Mouse (Mus musculus) activated CD4-positive, CD25-positive, alpha-beta regulatory T cell, adult 4 months (primary cell): ENCODE data around the gene Skp1a. TPM values are rescaled to one million over a fixed set of nuclear protein-coding genes. Genes with fewer than 3 reads are reported as not detected.
A peak's percentile ranks its signal among the peaks of the same experiment; 100 is the strongest.

Experiments used
- ATAC-seq: one replicate; pipeline ENCODE4 v1.8.0; 2017
- polyA plus RNA-seq, 2 experiments: library from polyadenylated mRNA; unstranded; fragments of 100-300 nt; shearing (Covaris generic); gene quantifications; one replicate each; pipeline ENCODE4 v1.2.1; 2017

Gene Skp1a
- polyA plus RNA-seq, 2 experiments from 2014 or later, result 281 to 307 TPM

DNA sequence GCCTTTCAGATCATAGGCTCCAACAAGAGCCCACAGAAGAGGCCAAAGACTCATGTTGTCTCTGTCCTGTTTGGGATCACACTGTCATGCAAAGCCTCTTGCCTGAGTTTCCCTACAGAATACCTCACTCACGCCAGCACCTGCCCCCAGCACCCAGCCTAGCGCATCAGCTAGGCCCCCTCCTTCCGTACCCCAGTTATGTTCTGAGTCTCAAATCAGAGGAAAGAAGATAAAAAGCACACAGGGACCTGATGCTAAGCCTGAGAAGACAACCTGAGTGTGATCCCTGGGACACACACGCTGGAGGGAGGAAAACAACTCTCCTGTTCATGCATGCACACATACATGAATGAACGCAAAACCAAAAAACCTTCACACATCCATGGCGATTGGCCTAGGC lies 47.2 kb downstream of the Skp1a start:
- no peak for ATAC-seq

DNA sequence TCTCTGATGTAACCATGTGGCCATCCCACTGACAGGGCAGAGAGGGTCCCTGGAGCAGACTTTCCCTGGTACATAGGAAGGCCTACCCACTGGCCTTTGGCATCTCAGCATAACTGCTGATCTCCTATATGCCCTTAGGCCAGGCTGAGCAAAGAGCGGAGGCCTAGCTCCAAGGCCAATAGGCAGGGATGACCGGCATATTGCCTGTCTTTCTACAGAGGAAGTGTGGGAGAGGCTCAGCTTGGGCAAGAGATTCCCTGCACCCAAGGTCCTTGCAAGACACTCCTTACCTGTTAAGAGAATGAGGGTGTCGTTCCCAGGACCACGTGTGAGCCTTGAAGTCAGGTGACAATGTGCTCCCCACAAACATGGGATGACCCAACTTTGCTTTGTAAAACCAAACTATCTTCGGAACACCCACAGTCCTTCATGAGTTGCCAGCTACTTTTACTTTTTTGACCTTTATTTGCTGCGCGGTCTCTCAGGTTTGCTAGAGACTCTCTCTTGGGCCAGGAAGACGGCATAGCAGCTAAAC lies 47.9 kb downstream of the Skp1a start:
- no peak for ATAC-seq

DNA sequence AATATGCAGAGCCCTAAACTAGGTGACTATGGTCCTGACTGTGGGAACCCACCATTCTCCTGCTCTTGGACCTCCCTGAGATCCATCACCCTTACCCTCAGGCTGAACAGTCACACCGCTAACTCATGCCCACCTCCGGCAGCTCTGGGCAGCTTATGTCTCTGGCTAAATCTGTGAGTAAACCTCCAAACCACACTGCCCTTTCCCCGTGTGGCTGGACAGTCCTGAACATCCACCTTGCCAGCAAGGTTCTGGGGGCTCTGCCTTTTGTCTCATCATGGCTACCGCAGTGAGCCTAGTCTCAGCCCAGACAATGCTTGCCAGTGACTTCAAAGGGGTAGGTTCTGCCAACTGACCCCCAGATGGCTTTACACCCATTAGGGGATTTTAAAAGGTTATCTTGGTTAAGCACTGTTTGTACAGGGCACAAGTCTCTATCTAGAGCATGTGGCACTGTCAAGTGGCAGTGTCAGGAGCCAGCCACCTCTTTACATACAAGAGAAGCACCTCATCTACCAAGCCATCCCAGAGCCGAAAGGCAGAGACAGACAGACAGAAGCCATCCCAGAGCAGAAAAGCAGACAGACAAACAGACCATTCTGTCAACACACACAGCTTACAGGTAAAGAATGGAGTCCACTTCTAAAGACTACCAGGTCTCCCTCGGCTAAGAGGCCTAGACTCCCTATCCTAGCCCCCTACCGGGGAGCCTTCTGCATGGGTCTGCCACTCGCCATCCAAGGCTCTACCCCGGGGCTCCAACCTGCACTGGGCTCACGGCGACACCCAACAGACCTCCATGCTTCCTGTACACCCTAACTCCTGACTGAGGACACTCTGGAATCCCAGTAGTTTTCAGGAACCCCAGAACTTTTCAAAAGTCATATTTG lies 49.0 kb downstream of the Skp1a start:
- peak; percentile 16 for ATAC-seq

DNA sequence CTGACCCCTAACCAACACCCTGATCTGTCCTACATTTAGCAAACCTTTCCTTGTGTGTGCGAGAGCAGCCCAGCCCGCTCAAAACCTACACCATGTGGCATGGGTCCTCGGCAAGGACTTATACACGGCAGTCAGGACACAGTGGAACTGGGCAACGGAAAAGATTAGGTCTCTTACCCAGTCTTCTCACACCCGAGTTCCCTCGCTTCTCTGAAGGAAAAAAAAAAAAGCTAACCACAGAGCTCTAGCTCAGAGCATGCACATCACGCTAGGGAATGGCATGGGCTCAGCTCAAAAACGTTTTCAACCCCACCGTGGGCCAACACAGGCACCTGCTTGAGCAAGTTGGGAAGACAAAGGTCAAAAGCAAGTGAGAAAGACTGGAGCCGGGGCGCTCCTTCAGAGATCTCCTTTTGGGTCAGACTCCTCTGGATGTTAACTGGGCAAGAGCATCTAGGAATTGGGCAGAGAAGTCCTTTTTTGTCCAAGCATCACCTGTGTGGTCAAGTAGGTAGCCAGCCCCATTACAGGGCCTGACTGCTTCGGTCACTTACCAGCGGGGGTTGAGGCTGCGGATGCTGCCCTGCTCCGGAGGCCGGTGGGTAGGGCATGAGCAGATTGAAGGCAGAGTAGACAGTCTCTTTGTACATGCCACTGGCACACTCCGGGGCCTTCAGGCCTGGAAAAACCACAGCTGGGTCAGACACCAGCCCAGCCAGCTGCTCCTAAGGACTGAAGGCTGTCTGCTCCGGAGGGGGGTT lies 50.0 kb downstream of the Skp1a start:
- ATAC-seq, result no peak

DNA sequence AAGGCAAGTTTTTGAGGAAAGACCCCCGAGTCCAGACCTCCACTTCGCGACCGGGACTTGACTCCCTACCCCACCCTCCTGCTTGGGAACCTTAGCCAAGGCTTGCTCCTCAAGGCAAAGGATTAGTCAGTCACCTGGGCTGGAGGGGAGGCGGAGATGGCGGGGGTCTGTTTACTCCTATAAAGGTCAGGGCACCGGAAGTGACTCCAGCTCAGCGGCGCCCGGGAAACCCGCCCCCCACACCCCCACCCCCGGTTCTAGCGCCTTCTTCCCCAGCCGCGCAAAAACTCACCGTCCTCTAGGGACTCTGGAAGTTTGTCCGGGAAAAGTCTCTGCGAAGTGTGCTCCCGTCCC lies 50.6 kb downstream of the Skp1a start:
- peak; percentile 21 for ATAC-seq

DNA sequence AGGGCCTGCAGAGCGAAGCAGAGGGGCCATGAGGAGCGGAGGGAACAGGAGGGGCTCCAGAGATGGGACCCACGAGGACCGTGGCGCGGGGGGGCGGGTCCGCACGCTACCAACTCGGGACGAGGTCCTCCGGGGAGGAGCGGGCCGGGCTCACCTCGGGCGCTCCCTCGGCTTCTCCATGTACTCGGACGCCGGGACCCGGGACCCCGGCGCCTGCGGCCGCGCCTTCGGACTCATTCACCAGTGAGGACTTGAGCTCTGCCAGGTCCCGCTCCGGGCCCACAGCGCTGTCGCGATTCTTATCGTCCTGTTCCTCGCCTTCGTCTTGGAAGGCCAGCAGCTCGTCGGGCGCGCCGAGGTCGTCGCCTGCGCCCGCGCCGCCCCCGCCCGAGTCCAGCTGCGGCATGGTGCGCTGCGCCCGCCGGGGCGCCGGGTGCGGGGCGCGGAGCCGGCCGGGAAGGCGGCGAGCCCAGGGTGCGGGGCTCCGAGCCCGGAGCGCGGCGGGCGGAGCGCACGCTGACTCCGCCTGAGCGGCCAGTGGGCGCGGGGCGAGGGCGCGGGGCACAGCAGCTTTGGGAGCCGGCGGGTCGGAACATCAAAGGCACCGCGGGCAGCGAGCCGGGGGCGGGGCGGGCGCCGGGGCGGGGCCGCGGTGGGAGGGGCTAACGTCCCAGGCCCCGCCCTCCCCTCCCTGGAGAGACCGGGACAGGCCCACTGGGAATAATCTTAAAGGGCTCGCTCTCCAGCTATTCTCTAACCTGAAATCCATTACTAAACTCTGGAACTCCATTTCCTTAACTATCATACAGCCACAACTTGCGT lies 51.2 kb downstream of the Skp1a start, which contains the start of gene Tcf7:
TSS of gene Tcf7 (minus strand) at position 241 of the 822 bp plus-strand sequence.
- no peak for ATAC-seq

DNA sequence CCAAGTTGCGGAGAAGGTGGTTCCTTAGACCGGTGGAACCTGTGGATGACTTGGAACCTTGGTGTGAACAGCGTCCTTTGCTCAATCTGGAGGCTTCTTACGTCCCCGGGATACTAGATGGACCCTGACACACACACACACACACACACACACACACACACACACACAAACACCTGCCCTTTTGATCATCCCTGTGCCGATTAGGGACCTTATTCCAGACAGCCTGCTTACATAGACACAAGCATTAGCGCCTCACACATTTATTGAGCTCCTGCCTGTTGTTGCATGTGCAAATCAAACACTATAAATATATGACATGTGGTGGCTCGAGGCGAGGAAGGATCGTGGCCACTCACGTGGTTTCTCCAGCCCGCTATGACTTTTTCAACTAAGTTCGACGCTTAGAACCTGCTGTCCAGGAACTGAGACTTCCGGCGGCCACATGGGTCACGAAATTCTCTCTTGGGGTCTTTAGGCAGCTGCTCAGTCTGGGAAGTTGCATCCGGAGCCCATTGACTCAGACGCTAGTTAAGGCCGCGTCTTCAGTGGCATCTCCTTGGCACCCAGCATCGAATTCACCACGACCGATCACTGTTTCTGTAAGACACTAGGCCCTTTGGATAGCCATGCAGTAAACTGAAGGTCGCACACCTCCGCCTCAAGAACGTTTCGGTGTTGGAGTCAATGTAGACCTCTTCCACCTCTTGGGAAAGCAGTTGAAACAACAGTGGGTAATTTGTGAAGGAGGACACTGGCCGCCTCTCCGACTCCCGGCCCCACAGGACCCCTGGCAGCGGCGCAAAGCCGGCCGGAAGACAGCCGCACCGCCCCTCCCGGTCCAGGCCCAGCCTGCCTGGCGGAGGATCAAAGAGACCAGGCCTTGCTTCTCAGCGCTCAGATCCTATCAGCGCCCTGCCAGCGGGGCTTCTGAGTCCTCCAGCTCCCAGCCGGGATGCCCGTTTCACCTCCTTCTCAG lies 52.1 kb downstream of the Skp1a start:
- peak; percentile 41 for ATAC-seq

DNA sequence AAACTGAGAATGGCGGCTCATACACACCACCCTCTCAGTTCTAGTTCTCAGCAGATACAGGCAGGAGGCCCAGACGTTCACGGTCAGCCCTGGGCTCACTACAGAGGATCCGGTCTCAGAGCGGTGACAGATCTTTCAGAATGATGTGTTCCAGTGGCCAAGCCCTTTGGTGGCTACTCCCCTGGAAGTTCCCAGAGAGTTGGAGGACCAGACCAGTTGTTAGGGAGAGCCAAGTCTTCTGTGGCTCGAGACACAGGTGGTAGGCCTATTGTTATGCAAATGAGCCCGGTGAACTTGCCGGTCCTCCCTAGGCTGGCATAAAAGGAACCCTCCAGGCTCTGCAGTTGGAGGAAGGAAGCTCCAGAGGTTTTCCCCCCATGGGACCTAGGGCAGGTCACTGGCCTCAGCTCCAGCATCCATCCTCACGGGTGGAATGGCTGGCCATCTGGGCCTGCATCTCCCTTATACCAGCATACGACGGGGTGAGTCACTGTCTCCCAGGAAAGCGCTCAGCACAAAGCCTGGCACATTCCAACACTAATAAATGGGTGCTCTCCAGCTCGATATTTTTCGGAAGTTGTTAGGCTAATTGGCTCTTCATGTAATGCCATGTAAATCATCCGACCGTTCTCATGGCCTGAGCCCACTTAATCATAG lies 54.6 kb downstream of the Skp1a start:
- no peak for ATAC-seq

DNA sequence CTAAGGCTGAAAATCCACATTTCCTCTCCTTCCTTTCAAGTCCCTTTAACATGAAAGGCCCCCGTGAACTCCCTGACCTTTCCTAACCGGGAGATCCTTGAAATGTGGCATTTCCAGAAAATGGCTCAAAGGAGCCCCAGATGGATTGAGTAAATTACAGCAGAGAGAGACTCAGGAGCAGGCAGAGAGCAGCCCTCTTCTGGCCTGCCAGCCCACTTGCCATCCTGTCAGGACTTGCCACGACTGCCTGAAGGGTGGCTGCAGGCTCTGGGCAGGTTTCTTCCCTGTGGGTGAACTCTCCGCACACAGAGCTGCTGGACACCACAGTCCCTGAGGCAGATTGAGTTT lies 55.1 kb downstream of the Skp1a start:
- no peak for ATAC-seq

DNA sequence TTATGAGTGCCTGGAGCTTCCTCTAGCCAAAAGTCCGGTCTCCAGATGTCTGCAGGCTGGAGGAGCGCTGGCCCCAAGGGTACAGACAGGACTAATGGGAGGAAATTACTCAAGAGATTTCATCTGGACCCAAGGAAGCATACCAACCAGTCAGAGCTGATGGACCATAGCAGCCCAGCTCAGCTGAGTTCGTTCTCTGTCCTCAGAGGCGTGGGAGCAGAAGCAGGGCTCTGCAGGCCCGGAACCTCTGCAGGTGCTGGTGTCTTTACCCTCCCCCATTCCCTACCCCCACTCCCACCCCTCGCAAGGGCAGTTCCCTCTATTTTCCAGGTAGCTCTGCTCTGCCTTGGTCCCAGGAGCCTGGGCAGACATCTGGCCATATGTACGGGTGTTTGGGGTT lies 60.6 kb downstream of the Skp1a start:
- ATAC-seq, result no peak

DNA sequence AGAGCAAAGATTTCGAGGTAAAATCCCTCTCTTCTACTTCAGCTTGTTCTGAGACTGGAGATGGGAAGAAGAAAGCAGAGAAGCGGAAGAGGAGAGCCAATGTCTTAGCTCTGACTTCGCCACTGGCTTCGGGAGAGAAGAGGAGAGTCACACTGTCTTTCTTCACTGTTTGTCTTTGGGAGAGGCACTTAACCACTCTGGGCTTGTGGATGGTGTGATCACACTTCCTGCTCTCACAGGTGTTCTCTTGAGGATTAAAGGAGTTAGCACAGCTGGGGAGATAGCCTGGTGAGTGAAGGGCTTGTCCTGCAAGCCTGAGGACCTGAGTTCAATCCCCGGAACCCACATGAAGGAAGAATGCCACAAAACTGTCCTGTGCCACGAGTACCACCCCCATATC lies 61.1 kb downstream of the Skp1a start:
- no peak for ATAC-seq

DNA sequence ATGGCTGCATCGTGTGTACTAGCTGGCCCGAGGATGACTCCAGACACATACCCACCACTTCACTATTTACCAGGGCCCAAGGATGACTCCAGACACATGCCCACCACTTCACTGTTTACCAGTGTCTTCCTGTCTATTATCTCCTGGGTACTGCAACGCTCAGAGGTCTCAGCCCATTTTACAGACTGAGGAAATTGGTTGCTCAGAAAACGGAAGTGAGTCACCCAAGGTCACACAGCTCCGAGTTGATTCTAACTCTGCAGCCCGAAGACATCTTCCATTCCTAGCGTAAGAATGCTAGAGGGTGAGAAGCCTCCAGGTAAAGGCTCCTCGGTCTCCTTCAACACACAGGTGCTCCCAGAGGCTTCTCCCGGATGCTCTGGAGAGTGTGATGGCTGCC lies 62.3 kb downstream of the Skp1a start:
- peak; percentile 90 for ATAC-seq

Other genes with a start within 250 kb of the Skp1a start
- 100 to 1,000 TPM; 141 to 220 TPM for gene Ube2b, start 231.2 kb upstream of the Skp1a start, polyA plus RNA-seq
- 1 to 10 TPM; 3.1 to 4.0 TPM for gene Cdkl3, start 227.8 kb upstream of the Skp1a start, polyA plus RNA-seq
- 10 to 100 TPM; 11.0 to 18.0 TPM for gene Ppp2ca, start 133.3 kb upstream of the Skp1a start, polyA plus RNA-seq
- gene Olfr1373, start 86.5 kb upstream of the Skp1a start, polyA plus RNA-seq, result not detected
- not detected for gene Olfr1371, start 18.0 kb upstream of the Skp1a start, polyA plus RNA-seq
- gene Tcf7, start 51.0 kb downstream of the Skp1a start, polyA plus RNA-seq, result 100 to 1,000 TPM; 227 to 315 TPM
- gene Vdac1, start 128.9 kb downstream of the Skp1a start, polyA plus RNA-seq, result 10 to 100 TPM; 90.3 to 94.9 TPM
- gene 9530068E07Rik, start 164.4 kb downstream of the Skp1a start, polyA plus RNA-seq, result 10 to 100 TPM; 38.9 to 49.8 TPM